Mouse (Mus musculus): ENCODE measurements around the gene Atp8b4. TPM values are rescaled to one million over a fixed set of nuclear protein-coding genes. Genes with fewer than 3 reads are reported as not detected.

Gene Atp8b4
- polyA plus RNA-seq, 1 experiment from 2014 or later, result 0.11 TPM

DNA sequence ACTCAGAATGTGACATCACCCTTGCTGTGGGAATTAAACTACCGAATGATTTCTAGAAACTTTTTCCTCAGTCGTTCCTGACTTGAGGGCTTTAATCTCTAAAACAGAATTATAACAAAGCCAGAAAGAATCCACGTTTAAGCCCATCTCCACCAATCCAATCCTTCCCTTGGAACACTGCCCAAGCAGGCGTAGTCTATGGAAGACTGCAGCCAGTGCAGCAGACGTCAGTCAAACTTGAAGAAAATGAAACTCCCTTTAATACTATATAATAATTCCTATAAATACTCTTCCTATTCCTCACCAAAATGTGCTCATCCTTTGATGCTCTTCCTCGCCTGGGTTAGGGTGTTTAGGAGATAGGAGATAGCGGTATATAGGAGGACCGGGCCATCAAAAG, 7.2 kb downstream of the Atp8b4 start:
- Histone ChIP-seq H3K27ac (no peak overlapping the region), H3K36me3 (no peaks in the 10 kb centered on the region), H3K4me3 (no peak overlapping the region), H3K9me3 (no peaks in the 10 kb centered on the region), H3K4me2 (replicated peaks) (no peak overlapping the region), H3K27me3 (replicated peaks) (no peaks in the 10 kb centered on the region), H3K9ac (no peak overlapping the region), H3K4me1 (no peaks in the 10 kb centered on the region)
- WGBS, result 86% methylated on average over 8 of the region's 8 CpGs
- no peak for ATAC-seq (ENCODE audit: low FRiP score, low read depth)

DNA sequence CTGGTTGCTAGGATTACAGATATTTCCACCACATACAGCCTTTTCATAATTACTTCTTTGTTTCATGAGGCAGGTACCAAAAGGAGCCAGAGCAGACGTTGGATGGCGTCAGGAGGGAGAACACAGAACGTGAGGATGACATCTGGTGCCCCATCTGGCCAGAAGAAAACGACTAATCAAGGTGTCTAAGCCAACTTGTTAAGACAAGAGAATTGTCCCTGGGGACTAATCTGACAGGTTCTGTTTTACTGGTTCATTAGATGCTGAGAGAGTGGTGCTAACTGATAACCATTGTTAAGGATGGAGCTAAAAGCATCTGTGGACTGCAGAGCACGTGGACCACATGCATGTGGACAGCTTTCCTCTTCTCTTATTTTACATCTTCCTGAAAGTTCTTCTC, 7.8 kb downstream of the Atp8b4 start:
- no peak for ATAC-seq (ENCODE audit: low FRiP score, low read depth)
- Histone ChIP-seq H3K4me3 (no peak overlapping the region), H3K36me3 (no peaks in the 10 kb centered on the region), H3K9me3 (no peaks in the 10 kb centered on the region), H3K4me1 (no peaks in the 10 kb centered on the region), H3K4me2 (replicated peaks) (no peak overlapping the region), H3K27me3 (replicated peaks) (no peaks in the 10 kb centered on the region), H3K9ac (no peak overlapping the region), H3K27ac (no peak overlapping the region)
- WGBS, result 56% methylated on average over 5 of the region's 5 CpGs

DNA sequence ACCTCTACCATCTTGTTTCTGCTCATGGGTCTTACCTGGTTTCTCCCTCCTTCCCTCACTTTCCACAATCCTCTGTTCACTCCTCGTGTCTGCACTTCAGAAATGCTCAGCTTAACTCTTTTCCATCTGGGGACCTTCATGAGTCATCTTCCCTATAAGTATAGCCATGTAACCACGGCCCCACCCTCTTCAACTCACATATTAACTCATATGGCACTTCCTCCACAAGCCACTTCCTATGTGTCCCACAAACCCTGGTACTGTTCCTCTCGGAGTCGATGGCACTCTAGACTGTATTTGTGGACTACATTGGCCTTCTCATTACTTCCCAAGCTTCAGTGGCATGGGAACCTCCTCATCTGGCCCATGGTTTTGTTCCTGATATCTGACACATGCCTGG, 9.0 kb downstream of the Atp8b4 start:
- ATAC-seq (ENCODE audit: low FRiP score, low read depth), result no peak
- Histone ChIP-seq H3K27ac (no peak overlapping the region), H3K9ac (no peak overlapping the region), H3K27me3 (replicated peaks) (no peaks in the 10 kb centered on the region), H3K4me2 (replicated peaks) (no peak overlapping the region), H3K4me3 (no peak overlapping the region), H3K4me1 (no peaks in the 10 kb centered on the region), H3K36me3 (no peaks in the 10 kb centered on the region), H3K9me3 (no peaks in the 10 kb centered on the region)
- WGBS, result 82% methylated on average over 4 of the region's 4 CpGs

DNA sequence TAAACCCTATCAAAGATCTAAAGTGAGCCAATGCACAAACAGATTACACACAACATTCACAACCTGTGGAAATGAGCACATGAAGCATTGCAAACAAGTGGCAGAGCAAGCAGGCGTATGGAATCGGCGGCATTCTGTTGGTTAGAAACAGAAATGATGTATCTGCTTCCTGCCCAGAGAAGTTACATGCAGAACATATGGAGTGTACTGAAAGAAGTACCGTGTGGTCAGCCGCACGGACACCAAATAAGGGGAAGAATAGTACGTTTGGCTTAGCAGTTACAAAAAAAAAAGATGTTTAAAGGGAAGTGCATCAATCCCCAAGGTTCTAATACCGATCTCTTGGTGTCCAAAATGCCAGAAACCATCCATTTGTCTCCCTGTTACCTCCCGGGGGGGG, 9.9 kb downstream of the Atp8b4 start:
- WGBS, result 91% methylated on average over 9 of the region's 9 CpGs
- Histone ChIP-seq H3K9me3 (no peaks in the 10 kb centered on the region), H3K27ac (no peak overlapping the region), H3K4me3 (no peak overlapping the region), H3K27me3 (replicated peaks) (no peaks in the 10 kb centered on the region), H3K4me2 (replicated peaks) (no peak overlapping the region), H3K9ac (no peak overlapping the region), H3K4me1 (no peaks in the 10 kb centered on the region), H3K36me3 (no peaks in the 10 kb centered on the region)
- ATAC-seq (ENCODE audit: low FRiP score, low read depth), result no peak

DNA sequence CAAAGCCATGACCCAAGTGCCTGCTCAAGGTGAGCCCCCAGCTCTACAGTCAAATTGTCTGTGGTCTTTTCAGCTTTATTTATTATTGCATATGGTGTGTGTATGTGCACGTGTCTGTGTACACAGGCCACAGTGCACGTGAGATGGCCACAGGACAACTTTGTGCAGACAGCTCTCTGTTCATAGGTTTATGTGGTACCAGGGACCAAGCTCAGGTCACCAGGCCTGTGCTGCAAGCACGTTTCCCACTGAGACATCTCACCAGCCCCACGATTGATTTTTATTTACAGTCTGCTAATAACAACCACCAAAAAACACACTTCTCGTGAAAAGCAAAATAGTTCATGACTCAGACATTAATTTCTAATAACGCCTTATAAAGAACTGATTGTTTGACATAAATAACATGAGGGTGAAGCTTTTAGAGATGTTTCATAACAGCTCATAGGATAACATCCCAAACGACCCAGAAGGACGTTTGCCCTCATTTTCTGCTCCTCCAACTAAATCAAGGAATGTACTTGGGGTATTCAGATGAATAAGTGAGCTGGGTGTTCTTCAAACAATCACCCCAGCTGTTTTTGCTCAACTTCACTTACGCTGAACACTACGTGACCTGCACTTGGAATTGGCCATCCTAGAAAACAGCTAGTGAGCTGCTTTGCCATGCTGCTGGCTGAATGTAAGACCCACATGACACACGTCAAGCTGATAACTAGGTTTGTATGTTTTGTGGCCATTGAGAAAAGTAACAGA, 15.0 kb downstream of the Atp8b4 start:
- Histone ChIP-seq H3K9ac (no peak overlapping the region), H3K27ac (no peak overlapping the region), H3K4me3 (no peak overlapping the region), H3K4me1 (no peaks in the 10 kb centered on the region), H3K9me3 (no peaks in the 10 kb centered on the region), H3K4me2 (replicated peaks) (no peak overlapping the region), H3K27me3 (replicated peaks) (no peaks in the 10 kb centered on the region), H3K36me3 (no peaks in the 10 kb centered on the region)
- 87% methylated on average over 11 of the region's 11 CpGs for WGBS
- no peak for ATAC-seq (ENCODE audit: low FRiP score, low read depth)

DNA sequence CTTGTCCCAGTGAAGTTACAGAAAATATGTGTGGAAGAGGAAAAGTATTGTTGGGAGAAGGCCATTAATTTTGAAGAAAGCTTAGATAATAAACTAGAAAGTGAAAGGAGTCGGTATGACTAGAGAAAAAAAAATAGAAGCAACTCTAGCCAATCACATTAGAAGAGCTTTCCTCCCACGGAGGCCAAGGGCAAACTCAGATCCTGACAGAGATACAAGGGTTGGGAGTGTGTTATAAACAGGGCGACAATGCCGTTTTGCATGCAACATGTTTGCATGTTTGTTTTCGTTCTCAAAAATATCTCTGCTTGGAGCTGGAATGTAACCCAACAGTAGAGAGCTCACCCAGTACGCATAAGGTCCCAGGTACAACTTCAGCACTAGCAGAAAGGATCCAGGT, 17.1 kb downstream of the Atp8b4 start:
- WGBS, result 80% methylated on average over 6 of the region's 6 CpGs
- H3K9me3 ChIP-seq, result no peaks in the 10 kb centered on the region
- H3K9ac ChIP-seq, result no peak overlapping the region
- no peak overlapping the region for H3K4me3 ChIP-seq
- no peak overlapping the region for H3K4me2 ChIP-seq (replicated peaks)
- no peaks in the 10 kb centered on the region for H3K4me1 ChIP-seq
- no peaks in the 10 kb centered on the region for H3K36me3 ChIP-seq
- no peaks in the 10 kb centered on the region for H3K27me3 ChIP-seq (replicated peaks)
- no peak for ATAC-seq (ENCODE audit: low FRiP score, low read depth)
- no peak overlapping the region for H3K27ac ChIP-seq

DNA sequence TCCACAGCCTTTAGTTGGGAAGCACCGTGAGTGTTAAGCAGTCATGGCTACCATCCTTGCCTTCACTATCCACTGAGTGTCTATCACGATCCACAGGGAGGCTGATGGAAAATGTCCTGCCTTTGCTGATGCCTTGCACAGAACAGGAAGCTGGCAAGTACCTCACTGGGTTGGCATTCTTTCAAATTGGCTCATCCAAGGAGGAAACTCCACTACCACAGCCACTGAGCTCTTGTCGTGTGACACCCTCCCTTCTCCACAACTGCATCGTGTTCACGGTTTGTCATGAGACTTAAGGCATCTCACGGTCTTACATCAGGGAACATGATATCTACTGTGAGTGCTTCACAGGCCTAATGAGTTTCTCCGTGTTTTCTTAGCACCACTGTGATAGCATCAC, 22.9 kb downstream of the Atp8b4 start:
- 93% methylated on average over 7 of the region's 7 CpGs for WGBS
- no peaks in the 10 kb centered on the region for H3K27me3 ChIP-seq (replicated peaks)
- H3K9me3 ChIP-seq, result no peaks in the 10 kb centered on the region
- H3K4me2 ChIP-seq (replicated peaks), result no peak overlapping the region
- no peaks in the 10 kb centered on the region for H3K4me1 ChIP-seq
- ATAC-seq (ENCODE audit: low FRiP score, low read depth), result no peak
- H3K27ac ChIP-seq, result no peak overlapping the region
- H3K9ac ChIP-seq, result no peak overlapping the region
- H3K36me3 ChIP-seq, result no peaks in the 10 kb centered on the region
- no peak overlapping the region for H3K4me3 ChIP-seq

DNA sequence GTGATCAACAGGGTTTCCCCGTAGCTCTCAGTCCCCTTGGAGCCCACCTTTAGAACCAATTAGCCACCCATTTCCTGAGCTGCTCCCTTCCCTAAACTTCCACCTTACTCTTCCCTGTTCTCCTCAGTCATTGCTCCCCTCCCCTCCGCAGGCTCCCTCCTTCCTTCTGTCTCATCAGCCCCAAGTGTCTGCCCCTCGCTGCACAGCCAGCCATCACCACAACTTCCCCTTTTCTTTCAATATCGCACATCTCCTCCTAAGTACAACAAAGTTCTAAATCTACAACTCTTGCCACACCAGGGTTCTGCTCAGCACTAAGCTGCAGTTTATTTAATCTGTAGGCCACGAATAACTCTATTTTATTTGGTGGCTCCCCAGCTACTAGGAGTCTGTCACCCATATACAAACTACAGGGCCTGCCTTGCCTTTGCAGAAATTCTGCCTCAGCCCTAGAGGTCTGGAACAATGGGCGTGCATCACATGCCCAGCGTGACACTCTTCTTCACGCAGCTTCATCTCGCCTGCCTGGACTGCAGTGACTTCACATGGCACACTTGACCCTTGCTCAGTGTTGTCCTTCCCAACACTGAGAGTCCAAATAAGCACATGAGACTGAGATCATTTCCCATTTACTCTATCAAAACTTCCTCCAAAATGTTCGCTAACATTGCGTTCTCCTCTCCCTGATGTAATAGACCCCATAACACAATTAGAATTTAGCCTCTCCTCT, 24.6 kb downstream of the Atp8b4 start:
- H3K9ac ChIP-seq, result no peak overlapping the region
- H3K4me3 ChIP-seq, result no peak overlapping the region
- no peak overlapping the region for H3K4me2 ChIP-seq (replicated peaks)
- WGBS, result 90% methylated on average over 11 of the region's 11 CpGs
- H3K27ac ChIP-seq, result no peak overlapping the region
- H3K27me3 ChIP-seq (replicated peaks), result no peaks in the 10 kb centered on the region
- ATAC-seq (ENCODE audit: low FRiP score, low read depth), result no peak
- no peaks in the 10 kb centered on the region for H3K36me3 ChIP-seq
- H3K4me1 ChIP-seq, result no peaks in the 10 kb centered on the region
- H3K9me3 ChIP-seq, result no peaks in the 10 kb centered on the region

DNA sequence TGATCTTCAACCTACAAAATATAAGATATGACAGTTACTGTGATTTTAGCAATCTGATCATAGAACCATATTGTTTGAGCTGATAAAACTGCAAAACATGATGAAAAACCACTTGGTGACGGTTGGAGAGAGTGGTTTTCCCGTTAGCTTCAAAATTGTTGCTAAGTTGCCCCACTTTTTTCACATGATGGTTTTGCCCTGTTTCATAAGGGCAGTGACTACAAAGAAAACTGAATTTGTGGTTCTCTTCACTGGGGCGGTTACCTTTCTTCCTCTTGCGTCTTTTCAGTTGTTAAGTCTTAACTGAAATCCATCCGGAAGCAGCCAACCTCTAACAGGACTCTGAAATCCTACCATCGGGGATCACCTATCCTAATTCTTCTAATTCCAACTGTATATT, 26.5 kb downstream of the Atp8b4 start:
- WGBS, result 94% methylated on average over 6 of the region's 6 CpGs

DNA sequence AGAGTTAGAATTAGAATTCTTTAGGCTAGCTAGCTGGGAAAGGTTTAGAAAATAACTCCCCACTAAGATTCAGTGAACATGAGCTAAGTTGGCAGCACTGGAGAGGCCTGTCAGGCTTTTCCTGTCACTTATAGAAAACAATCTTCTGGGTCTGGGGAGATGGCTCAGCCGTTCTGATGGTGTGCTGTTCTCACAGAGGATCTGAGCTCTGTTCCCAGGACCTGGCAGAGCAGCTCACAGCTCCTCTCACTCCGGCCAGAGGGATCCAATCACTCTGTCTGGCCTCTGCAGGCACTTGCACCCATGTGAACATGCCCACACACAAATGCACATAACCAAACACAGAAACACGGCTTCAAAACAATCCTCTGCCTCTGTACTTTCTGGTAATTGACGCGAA, 27.6 kb downstream of the Atp8b4 start:
- H3K36me3 ChIP-seq, result no peaks in the 10 kb centered on the region
- no peak overlapping the region for H3K4me3 ChIP-seq
- no peaks in the 10 kb centered on the region for H3K27me3 ChIP-seq (replicated peaks)
- WGBS, result 87% methylated on average over 5 of the region's 5 CpGs
- H3K9ac ChIP-seq, result no peak overlapping the region
- H3K4me2 ChIP-seq (replicated peaks), result no peak overlapping the region
- H3K4me1 ChIP-seq, result no peaks in the 10 kb centered on the region
- H3K9me3 ChIP-seq, result no peaks in the 10 kb centered on the region
- no peak overlapping the region for H3K27ac ChIP-seq
- ATAC-seq (ENCODE audit: low FRiP score, low read depth), result no peak

More for the DNA sequence above, 26.5 kb downstream of the Atp8b4 start:
- no peaks in the 10 kb centered on the region for H3K36me3 ChIP-seq
- H3K9ac ChIP-seq, result no peak overlapping the region
- no peak overlapping the region for H3K4me3 ChIP-seq
- no peaks in the 10 kb centered on the region for H3K27me3 ChIP-seq (replicated peaks)
- no peak overlapping the region for H3K4me2 ChIP-seq (replicated peaks)
- no peaks in the 10 kb centered on the region for H3K4me1 ChIP-seq
- no peak for ATAC-seq (ENCODE audit: low FRiP score, low read depth)
- H3K27ac ChIP-seq, result no peak overlapping the region
- no peaks in the 10 kb centered on the region for H3K9me3 ChIP-seq

DNA sequence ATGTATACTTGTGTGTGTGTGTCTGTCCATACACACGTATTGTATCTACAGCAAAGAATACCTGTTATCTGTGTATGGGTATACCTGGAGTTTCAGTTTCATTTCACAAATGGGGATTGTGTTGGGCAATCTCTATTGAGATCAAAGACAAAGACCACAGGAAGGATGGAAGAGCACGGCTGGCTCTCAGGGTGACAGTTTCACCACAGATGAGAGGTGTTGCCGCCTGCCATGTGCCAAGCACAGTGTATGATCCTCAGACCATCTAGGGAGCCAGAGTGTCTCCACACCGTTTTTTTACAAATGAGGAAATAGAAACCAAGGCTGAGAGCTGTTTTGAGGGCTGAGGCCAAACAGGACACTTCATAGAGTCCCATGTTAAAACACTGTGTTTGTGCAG, 32.7 kb downstream of the Atp8b4 start:
- no peak for ATAC-seq (ENCODE audit: low FRiP score, low read depth)
- no peak overlapping the region for H3K4me3 ChIP-seq
- WGBS, result 78% methylated on average over 4 of the region's 4 CpGs

DNA sequence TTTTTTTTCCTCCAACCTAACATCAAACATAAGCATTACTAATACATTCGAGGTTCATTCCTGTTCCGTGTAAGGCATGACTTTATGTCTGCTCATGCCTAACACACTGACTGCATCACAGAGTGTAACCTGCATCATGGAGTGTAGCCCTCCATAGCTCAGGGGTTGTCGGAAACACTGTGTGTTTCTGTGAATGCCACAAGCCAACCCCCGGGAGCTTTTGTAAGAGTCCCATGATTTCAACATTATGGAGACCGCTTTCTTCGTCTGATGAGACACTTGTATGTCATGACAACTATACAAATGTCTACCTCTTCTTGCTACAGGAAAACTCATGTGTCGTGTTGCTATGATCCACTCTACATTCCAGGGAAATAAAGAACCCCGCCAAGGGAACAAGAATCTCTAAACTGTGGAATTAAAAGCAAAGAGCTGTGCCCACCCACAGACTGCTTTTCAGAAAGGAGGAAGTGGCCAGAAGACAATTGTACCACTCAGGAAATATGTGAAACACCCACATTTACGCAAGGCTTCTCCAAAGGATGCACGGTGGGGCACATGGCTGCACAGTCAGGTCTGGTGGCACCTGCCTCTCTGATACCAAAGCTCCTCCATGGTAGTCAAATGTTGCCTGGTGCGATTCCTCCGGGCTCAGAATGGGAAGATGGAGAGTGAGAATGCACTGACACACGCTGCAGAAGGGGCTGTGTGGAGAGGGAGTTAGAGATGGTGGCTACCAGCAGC, 33.9 kb downstream of the Atp8b4 start:
- Histone ChIP-seq H3K27me3 (replicated peaks) (no peaks in the 10 kb centered on the region), H3K27ac (no peak overlapping the region), H3K4me1 (no peaks in the 10 kb centered on the region), H3K9me3 (no peaks in the 10 kb centered on the region), H3K4me3 (no peak overlapping the region), H3K4me2 (replicated peaks) (no peak overlapping the region), H3K9ac (no peak overlapping the region), H3K36me3 (no peaks in the 10 kb centered on the region)
- WGBS, result 85% methylated on average over 13 of the region's 13 CpGs
- no peak for ATAC-seq (ENCODE audit: low FRiP score, low read depth)

More for the DNA sequence above, 32.7 kb downstream of the Atp8b4 start:
- Histone ChIP-seq H3K4me2 (replicated peaks) (no peak overlapping the region), H3K27me3 (replicated peaks) (no peaks in the 10 kb centered on the region), H3K36me3 (no peaks in the 10 kb centered on the region), H3K9me3 (no peaks in the 10 kb centered on the region), H3K27ac (no peak overlapping the region), H3K9ac (no peak overlapping the region), H3K4me1 (no peaks in the 10 kb centered on the region)
